Mouse (Mus musculus) spleen, postnatal 10 days (tissue): Measurements from ENCODE around the gene Golga2.

Source experiments
- DNase-seq, 2 experiments: peaks; one replicate each; pipeline ENCODE4 v3.0.0; 2021 to 2022; ENCODE audit warnings: low spot score in 2 of 2

The Golga2 gene

DNA sequence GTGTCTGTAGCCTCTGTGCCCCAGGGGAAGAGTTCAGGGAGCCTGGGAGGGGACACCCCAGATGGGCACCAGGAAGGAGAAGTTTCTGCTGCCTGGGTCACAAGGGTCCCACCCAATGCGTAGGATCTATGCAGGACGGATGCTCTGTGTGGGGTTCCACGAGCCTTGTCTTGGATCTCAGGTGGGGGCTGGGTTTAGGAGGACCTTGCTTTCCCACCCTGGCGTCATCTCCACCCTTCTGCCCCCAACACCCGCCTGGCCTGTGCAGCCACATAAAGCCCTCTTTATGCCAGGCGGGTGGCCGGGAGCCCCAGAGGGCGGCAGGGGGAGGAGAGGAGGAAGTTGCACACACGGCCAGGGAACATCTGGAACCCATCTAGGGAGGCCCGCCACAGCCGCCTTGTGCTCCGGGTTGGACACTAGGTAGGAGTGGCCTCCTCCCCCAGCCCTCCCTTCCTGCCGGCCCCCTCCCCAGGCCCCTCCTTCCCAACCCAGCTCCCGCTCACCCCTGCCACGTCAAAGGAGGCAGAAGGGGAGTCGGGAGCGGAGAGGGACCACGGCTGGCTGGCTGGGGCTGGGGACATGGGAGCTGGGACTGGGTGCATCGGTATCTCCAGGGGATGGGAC is 30.7 kb downstream of the Golga2 start:
- DNase-seq = no peak

DNA sequence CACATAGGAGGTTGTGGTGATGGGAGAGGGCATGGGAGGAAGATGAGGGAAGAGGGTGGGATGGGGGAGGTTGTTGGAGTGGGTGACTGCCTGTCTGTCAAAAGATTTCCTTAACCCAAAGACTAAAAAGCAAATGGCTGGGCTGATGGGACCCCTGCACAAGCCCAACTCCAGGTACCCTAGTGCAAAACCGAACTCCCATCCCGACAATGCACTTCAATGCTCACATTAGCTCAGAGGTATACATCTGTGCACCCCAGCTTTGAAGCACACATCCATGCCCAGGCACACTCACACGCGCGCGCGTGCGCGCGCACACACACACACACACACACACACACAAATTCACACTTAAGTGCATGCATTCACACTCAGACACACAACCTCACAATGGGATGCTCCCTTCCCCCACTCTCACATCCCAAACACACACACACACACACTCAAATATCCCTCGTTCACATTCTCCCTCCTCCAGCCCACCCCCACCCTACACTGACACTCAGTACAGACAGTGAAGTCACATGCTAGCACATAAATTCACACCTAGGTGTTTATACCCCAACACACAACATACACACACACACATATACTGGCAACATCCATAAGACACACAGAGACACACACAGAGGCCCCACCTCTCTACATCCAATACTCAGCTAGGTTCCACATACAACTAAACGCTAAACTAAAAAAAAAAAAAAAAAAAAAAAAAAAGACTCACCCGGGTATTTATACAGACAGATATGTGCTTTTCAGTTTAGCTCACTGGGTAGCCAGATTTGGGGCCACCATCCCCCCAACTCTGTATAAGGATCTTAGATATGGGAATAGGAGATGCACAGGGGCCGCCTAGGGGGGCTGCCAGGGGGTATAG is 31.8 kb downstream of the Golga2 start:
- no peak for DNase-seq

DNA sequence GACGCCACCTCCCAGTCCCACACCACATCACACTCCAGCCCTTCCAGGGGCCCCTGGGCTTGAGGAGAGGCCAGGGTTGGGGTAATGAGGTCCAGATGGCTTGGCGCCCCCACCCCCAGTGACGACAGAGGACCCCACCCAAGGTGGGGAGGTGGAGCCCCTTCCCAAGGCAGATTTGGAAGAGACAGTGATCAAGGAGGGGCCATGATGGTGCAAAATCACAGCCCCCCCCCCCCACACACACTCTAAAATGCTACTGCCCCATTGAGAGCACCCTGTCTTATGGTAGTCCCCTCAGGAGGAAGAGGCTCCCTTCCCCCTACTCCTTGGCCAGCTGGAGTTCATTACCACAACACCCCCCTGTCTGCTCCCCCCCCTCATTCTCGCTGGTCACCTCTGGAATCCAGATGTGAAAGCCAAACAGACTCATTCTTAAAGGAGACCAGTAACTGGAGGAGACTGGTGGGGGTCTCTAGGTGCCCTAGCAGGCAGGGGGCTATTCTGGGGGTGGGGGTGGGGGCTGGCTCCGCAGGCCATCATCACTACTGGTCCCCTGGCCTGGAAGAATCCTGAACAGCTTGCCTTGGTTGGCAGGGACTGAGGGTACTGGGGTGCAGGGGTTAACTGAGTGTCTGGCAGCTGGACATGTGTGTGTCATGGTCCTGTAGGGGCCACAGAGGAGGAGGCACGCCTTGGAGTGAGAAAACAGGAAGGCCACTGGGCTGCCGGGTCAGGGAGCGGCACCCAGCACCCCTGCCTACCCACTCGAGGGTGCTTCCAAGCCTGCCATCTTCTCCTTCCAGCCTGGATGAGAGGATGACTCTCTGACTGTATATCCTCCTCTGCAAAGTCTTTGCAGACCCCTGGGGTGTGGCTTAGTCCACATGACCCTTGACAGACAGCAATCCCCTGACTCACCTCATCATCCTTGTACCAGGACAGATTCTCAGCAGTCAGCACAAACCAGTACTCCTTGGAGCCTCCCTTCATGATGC is 32.7 kb downstream of the Golga2 start:
- no peak for DNase-seq

DNA sequence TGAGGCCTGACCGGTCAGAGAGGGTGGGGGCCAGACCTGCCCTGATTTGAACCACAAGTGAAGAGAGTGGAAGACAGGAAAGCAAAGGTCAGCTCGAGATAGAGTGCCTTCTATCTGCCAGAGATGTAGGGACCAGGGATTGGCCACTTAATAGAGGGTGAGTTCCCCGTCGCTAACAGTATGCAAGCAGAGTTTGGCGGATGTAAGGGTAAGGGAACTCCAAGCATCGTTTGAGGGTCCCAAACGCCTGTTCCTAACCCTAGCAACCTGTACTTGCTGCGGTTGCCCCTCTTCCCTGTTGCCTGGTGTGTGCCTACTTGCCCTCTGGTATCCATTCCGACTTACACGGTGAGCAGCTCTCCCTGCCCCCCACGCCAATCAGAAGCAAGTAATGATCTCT is 33.5 kb downstream of the Golga2 start:
- DNase-seq = no peak

DNA sequence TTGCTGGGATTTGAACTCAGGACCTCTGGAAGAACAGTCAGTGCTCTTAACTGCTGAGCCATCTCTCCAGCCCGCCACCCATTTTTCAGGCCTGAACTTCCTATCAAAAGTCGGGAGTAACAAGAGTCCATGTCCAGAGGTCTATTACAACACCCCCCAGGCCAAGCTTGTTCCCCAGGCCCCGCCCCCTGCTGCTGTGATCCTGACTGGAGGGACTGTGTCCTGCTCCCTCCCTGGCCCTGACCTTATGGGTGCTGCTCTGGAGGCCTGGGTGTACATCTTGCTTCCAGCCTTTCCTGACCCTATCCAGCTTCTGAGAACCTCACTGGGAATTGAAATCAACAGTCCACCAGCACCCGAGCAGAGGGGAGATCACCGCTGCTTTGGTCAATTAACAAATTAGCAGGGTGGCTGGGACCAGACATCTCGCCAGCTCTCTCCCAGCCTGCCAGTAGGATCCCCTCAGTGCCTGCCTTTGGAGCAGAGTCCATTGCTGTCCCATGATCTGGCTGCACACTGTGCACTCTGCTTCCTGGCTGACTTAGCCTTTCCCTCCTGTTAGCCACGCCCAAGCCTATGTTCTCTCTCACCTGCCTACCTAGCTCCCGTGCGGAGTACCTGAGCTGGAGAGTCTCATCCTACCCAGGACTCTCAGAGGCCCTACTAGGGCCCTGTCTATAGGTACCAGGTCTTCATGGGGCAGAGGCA is 34.6 kb downstream of the Golga2 start:
- no peak for DNase-seq

DNA sequence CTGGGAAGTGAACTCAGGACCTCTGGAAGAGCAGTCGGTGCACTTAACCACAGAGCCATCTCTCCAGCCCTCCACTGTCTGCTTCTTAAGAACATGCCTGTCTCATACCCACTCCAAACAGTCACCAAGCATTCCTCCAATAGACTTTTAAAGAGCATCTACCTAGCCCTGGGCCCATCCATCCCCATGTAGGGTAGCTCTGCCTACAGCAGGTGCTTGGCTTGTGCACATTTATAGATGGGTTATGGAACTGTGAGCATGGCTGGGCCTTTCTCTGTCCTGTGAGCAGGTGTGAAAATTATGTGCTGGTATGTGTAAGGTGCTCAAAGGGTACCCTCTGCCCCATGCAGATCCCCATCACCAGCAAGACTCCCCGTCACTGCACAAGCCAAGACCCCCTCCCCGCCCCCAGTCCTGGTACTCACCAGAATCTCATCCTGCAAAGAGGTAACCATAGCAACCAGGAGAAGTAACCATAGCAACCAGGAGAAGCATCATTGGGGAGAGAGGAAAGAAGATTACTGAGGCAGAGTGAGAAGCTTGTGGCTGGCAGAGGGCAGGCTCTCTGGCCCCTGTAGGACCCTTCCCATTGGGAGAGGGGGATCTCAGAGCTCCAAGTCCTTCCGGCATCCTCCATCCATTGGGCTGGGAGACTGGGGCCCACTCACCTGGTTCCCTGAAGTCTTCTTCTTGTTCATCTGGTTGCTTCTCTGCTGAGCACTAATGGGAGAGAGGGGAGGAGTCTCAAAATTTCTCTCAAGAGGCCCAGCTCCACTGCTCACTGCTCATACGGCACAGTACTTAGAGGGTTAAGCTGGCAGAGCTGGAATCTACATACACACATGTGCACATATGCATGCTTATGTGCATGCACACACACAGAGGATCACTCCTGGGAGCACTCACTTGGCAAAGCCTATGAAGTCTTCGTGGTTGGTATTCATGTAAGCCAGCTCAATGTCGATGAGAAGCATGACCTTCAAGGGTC is 35.9 kb downstream of the Golga2 start:
- no peak for DNase-seq

DNA sequence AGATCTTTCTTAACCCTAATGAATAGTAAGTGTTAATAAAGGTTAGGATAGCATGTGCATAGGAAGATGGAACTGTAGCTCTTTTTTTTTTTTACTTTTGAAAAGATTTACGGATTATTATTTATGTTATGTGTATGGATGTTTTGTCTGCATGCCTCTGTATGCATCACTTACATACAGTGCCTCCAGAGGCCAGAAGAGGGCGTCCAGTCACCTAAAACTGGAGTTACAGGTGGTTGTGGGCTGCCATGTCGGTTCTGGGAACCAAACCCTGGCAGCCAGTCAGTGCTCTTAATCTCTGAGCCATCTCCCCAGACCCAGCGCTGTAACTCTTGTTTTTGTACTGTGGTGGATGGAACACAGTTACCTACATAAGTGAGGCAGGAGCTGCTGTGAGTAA is 37.1 kb downstream of the Golga2 start:
- DNase-seq = no peak

DNA sequence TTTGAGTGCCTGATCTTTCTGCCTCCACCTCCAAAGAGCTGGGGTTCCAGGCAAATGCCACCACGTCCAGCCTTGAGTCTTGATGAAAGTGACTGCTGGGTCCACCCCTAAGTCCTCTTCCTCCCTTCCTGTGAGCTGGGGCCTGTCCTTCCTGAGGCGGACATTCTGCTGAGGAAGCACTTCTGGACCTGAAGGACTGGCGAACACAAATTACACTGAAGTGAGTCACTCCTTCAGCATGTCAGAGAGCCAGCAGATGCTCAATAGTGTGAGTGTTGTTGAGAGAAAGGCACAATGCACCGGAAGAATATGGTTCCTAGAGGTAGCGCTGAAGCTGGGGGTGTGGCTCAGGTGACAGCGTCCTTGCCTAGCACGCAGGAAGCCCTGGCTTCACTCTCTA is 38.2 kb downstream of the Golga2 start:
- DNase-seq = no peak

DNA sequence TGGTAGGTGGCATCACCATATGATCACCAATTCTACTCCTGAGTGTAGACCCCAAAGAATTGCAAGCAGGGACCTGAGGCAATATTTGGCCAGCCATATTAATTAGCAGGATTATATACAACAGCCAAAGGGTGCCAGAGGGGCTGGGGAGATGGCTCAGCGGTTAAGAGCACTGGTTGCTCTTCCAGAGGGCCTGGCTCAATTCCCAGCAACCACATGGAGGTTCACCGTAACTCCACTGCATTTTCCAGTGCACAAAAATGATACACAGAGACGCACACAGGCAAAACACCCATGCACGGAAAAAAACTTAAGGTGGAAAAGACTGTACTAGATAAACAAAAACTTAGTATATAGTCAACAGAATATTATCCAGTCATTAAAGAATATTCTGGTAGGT is 40.0 kb downstream of the Golga2 start:
- DNase-seq = no peak

DNA sequence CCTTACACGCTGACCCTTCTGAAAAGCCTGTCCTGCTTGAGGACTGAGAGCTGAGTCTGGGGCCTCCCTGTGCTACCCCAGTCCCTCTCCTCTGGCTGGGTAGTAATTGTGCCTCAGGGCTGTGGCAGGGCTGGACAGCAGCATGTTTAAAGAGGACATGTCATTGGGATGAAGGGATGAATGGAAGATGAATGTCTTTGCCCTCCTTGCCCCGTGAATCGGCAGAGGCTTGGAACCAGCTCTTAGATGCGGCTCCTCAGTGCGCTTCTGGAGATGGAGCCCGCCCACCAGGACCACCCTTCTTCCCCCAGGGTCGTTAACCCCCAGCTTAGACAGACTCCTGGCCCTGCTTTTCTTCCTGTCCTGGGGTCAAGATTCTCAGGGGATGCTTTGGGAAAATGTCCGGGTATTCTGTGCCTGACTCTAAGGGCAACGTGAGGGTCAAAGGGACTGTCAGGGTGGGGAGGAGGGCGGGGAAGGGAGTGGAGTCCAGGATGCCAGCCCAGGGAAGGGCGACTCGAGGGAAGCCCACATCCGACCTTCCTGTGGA is 41.8 kb downstream of the Golga2 start:
- no peak for DNase-seq

DNA sequence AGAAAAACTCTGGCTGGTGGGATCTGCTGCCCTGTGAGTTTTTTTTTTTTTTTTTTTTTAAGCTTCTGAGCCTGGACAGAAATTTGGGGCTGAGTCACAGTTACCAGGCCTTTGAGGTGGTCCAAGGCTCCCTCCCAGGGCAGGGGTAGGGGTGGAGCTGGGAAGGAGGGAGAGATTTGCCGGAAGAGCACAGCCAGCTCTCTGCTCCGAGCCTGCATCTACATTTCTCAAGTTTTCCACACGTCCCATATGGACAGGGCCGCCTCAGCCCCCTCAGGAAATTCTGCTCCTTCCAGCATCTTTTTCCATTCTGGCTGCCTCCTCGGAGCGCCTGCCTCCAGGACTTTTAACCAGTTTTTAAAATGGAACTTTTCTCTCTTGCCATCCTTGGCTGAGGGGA is 42.3 kb downstream of the Golga2 start:
- DNase-seq = no peak

DNA sequence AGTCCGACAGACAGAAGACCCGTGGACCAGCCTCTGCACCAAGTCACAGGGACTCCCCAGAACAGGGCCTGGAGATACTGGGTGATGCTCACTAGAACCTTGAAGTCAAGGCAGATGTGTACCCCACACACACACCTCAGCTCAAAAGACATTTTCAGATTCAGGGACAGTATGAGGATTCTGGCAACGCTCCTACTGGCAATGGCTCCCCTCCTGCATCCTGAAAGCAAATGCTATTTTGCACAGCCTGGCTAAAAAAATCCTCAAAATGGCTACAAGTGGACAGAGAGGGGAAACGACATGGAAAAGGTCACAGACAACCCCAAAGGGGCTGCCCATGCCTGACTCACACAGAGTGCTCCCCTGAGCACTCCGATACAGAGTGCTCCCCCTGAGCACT is 45.0 kb downstream of the Golga2 start:
- DNase-seq = no peak

DNA sequence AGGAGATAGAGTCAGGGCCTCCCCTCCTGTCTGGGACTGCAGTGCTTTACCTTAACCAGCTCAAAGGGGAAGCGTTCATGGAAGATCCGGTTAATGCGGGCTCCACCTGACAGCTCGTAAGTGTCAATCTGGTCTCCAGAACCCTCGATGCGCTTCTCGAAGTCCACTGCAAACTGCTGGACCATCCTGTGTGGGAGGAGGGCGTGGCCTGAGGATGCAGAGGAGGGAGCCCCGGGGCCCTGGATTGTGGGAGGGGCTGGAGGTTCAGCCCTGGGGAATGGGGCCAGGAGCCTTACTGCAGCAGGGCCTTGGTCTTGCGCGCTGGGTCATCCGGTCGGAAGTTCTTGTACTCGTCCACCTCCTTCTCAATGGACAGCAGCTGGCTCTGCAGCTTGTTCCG is 48.7 kb downstream of the Golga2 start:
- DNase-seq = no peak

DNA sequence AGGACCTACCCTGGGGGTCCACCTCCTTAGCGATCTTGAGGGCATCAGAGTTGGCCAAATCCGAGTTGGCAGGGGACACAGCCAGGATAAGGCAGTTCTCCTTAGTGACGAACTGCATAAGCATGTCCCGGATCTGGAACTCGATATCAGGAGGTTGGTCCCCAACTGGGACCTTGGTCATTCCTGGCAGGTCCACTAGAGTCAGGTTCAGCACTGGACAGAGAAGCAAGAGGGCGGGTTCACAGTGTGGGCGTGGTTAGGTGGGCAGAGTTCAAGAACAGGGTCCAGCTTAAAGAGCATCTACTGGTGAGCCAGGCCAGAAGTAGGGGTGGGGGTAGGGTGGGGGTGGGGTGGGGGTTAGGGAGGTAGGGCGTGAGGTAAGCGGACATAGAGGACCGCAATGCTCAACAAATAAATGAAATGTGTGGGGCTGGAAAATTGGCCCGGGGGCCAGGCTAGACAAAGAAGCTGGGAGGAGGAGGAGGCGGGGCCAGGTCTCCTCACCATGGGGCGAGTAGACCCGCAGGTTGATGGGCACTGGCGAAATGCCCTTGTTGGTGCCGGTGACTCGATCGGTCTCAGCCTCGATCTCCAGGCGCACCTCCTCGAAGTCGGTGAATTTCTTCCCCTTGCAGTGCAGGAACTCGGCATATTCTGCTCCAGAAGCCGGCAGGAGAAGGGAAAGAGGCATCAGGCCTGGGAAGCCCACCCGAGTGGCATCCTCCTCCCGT is 52.9 kb downstream of the Golga2 start:
- no peak for DNase-seq

DNA sequence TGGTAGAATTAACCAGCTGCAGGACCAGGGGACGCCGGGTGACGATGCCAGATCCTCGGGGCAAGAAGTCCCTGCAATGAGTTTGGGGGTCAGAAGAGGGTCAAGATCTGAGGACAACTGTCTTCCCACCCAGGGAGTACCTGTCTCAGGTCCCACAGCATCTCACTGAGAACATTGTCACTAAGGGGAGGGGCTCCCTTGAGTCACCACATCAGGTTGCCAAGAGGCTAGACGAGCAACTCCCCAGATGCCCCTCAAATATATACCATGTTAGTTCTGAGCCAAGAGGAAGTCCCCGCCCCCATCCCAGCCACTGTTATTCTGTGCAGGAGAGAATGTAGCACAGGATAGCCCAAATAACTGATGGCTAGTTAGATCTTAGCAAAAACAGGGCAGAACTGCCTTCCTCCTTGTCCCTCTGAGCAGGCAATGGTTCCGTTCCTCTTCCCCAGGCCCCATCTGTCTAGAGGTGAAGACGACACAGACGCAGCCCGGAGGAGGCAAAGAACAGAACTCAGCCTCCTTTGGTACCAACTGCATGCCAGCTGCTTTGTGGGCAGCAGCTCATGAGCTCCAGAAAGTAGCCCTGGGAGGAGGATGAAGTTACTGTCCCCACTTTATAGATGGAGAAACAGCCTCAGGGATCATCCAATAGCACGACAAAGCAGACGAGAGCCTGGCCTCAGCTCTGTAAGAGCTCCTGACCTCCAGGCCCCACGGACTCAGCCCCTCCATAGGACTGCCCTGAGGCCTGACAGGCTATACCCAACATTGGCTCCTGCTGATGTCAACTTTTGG is 53.9 kb downstream of the Golga2 start:
- no peak for DNase-seq

DNA sequence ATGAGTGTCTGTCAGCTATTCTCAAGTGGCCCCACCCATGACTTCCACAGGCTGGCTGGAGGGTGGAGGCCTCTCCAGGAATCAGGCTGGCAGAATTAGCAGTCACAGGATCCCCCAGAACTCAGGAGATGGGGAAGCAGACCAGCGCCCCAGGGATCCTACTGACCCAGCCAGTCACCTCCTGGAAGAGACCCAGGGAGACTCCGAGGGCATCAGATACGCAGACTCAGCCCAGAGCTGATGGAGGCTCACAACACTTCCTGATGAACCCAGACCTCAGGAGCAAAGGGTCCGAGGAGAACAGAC is 54.4 kb downstream of the Golga2 start:
- DNase-seq = no peak

DNA sequence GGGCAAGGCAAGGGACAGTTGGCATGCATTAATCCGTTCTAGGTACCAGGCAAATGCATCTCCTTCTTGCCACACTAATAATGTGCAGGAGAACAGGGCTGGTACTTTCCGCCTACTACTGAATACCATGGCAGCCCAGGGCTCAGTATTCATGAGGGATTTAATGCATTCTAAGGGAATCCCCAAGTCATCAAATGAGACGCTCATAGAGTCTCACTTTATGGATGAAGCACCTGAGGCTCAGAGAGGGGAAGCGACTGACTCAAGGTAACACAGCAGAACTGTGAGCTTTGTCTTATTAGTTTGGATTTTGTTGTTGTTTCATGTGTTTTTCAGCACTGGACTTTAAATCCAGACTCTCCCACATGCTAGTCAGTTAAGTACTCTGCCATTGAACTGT is 54.9 kb downstream of the Golga2 start:
- no peak for DNase-seq

DNA sequence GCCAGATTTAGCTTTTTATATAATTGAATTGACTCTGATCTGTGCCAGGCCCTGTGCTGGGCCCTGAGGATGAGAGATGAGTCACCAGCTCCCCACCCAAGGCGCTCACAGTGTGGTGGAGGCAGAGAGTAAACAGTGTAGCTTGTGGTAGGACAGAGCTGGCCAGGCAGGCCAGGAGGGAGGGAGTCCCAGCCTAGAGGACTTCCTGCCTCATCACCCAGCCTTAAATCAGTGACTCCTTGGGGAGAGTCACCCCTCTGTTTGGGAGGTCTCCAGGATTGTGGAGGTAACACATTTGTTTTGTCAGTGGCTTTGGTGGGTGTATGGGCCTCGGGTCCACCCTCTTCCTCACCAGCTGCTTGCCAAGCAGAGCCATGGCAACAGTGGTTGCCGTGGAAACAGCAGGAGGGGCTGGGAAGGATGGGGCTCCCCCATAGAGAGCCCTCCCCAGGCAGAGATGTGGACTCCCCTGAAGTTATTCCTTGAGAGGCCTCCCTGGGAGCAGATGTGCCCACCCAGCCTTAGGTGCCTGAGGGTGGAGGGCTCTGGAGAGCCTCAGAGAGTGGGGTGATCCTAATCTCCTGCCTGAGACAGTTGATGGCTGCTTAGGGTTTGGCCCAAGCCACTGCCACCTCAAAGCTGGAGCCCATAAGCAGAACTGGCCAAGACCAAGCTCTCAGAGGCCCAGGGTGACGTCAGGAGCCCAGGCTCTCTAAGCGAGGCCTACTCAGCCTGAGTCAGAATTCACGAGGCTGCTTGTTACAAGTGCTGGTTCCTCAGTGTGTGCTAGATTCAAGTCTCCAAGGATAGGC is 55.6 kb downstream of the Golga2 start:
- DNase-seq = no peak
